Mouse (Mus musculus) G1E-ER4 (cell line): ENCODE results near the gene Gjb5. TPM values are rescaled to one million over a fixed set of nuclear protein-coding genes. Genes with fewer than 3 reads are reported as not detected.

Experiments
- GATA1 ChIP-seq: IDR thresholded peaks from one replicate; pipeline ENCODE4 v1.8.0; 2012; ENCODE audit warnings: low read length, inconsistent platforms
- polyA plus RNA-seq: library from polyadenylated mRNA; stranded (reverse); fragments of >175 nt; gene quantifications from 2 replicates; pipeline ENCODE4 v1.2.3, GENCODE M21; 2012

Gjb5 gene
- polyA plus RNA-seq, result not detected in 2 replicates

DNA sequence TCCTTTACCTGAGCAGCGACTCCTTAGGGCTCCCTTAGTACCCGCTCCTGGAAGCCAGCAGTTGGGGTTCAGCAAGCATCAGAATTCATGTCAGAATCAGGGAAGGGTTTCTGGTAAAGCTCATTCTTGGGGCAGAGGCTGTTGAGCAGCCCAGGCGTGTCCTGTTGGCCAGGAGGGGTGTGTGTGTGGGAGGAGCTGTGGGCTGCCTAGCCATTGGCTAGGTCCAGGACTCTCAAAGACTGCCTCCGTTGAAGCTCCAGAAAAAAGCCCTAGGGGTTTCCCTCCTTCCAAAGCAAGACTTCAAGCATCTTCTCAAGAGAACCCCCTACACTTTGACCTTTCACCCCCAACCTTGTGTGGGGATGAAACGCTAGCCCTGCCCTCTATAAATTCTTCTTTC is at the start of gene Gjb5:
Gjb5 (minus strand) TSS at position 164 of the 400 bp plus-strand sequence.
- no peak for TF ChIP-seq GATA1

DNA sequence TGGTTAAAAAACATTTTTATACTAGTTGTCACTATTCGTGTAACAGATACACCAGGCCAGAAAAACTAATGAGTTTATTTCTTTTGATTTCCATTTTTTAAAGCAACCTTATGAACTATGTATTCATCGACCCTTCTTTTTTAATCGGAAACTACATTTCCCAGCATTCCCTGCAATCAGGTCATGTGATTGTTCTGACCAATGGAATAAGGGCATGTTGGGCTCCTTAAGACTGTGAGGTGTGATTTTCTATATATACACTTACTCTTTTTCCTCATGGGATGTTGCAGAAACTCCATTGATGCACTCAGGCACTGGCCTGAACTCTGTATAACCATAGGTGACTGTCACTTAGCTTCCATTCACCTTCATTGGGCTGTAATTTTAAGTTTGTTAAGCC is 44.6 kb upstream of the Gjb5 start:
- TF ChIP-seq GATA1, result no peak

GRCm38 (mm10) chr4:127402166-127402565 is 44.2 kb upstream of the Gjb5 start:
- no peak for TF ChIP-seq GATA1

DNA sequence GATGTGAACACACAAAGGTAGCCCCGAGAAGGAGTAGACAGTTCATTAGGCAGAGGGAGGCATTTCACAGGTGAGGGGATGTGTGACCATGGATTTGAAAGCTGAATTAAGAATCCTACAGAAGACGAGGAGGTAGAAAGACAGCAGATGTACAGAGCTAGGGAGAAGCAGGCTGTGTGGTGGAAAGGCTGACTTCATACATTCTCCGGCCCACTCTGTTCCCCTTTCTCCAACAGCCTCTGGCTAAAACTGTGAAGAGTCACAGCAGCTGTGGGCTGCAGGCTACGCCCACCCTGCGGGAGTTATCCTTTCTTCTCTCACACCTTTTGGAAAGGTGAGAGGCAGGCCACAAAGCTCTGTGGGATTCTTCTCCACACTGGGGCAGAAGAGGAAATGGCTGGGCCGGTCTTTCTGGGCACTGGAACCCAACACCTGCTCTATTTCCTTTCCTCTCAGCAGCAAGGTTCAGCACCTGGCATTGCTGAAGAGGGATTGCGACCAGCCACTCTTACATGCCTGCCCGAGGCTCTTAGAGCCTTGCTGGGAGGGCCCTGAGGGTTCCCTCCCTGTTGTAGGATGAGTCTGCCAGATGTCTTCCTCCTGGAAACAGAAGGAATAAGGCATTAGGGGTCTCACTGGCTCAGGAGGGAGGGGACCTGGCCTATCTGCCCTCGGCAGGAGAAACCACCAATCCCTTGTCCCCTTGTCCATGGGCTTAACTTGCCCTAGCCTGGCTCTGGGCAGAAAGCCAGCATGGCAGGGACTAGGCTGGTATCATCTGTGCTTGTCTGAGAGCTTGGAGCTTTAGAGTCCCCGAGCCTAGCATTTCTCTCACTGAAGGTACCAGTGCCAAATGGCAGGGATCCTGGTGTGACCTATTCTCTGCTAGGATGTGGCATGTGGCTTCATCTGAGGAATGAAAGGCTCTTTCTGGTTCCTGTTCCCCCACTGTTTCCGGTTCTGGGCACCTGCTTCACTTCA is 42.5 kb upstream of the Gjb5 start:
- TF ChIP-seq GATA1, result no peak

- TF ChIP-seq GATA1, result no peak
Measured at GRCm38 (mm10) chr4:127395591-127395990, 37.6 kb upstream of the Gjb5 start.

GRCm38 (mm10) chr4:127389645-127390044 is 31.7 kb upstream of the Gjb5 start:
- no peak for TF ChIP-seq GATA1

GRCm38 (mm10) chr4:127377344-127377743 is 19.4 kb upstream of the Gjb5 start:
- TF ChIP-seq GATA1, result no peak

DNA sequence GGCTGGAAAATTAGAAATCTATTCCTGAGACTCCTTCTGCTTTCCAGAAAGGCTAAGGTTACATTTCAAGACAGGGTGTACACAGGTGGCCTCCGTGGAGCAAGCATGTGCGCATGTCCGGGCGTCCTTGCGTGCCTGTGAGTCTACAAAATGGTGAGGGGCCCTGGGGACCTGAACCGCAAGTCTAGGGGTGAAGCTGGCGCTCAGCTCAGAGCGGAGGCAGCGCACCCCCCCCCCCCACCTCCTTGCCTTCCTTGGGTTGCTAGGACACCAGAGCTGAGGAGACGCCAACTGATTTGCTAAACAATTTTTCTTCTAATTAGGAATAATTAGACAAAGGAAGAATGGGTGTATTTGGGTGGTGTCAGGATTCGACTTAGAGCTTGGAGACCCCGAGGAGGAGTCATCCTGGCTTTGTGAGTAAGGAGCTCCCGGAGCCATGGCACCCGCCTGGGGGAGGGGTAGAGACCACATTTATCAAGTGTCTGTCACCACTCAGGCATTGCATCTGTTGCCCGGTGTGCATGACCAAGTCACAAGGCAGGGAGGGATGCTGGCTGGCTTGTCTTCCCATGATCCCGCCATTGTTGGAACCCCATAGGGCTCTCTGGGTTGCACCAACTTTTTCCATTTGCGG is 17.7 kb upstream of the Gjb5 start:
- no peak for TF ChIP-seq GATA1

DNA sequence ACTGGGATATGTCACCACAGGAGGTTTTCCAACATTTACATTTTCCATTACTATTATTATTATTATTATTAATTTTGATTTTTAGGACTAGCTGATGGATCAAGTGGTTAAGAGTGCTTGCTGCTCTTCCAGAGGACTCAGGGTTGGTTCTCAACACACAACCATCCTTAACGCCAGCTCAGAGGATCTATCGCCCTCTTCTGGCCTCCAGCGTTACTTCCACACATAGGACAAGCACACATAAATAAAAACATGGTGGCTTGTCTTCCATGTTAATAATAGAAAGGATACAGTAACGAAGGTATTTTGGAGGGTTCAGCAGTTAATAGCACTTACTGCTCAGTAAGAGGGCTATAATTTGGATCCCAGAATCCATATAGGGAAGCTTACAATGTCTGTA is 16.7 kb upstream of the Gjb5 start:
- no peak for TF ChIP-seq GATA1

- no peak for TF ChIP-seq GATA1
Measured at GRCm38 (mm10) chr4:127373491-127373890, 15.5 kb upstream of the Gjb5 start.

GRCm38 (mm10) chr4:127371546-127371945 is 13.6 kb upstream of the Gjb5 start:
- TF ChIP-seq GATA1, result no peak

DNA sequence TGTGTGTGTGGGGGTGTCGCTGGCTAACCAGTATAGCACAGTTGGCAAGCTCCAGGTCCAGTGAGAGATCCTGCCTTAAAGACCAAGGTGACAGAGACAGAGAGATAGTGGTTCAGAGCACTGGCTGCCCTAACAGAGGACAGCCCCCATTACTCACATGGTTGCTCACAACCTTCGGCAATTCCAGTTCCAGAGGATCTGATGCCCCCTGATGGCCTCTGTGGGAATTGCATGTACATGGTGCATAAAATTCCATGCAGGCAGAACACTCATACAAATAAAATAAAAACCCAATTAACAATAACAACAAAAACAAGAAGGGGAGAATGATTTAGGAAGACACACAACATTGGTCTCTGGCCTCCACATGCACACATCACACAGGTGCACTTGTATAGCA is 12.5 kb upstream of the Gjb5 start:
- no peak for TF ChIP-seq GATA1

DNA sequence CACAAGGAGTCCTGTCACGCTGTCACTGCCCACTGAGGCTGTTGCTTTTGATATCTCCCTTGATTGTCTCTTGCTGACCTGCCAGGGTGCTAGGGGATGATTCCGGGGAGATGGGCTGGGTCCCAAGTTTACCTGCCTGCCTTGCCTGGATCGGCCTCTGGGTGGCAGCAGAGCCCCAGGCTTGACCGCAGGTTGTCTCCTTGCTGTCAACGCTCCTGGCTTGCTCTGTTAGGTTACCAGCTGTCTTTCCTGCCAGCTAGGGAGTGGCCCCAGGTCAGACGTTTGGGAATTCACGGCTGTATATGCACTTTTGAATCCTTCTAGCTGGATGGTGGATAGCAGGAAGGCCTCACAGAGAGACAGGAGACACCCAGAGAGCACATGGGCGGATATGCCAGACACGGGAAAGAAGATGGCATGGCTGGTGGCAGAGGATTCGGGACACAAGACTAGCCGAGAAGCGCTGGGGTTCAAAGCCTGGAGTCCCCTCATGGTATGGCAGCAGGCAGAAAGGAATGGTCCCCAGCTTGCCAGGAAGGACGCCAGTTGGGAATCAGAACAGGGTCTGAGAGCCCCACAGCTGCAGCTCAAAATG is 10.5 kb upstream of the Gjb5 start:
- TF ChIP-seq GATA1, result no peak

DNA sequence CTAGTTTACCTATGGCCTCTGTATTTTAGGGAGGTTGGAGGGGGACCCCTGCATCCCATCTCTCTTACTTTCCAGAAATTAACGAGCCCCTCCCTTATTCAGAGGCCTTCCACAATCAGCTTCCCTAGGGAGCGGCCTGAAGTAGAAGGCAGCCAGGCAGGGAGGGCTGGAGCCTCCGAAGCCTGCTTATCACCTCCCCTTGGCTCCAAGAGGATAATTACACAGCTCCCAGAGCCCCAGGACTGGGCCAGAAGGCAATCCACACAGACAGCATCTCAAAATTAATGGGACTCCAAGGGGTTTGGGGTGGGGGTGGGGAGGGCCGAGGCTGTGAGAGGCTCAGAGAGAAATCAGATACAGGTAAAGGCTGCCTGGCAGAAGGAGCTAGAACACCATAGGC is 7.9 kb upstream of the Gjb5 start:
- no peak for TF ChIP-seq GATA1

- no peak for TF ChIP-seq GATA1
Measured at GRCm38 (mm10) chr4:127365433-127365832, 7.5 kb upstream of the Gjb5 start.

DNA sequence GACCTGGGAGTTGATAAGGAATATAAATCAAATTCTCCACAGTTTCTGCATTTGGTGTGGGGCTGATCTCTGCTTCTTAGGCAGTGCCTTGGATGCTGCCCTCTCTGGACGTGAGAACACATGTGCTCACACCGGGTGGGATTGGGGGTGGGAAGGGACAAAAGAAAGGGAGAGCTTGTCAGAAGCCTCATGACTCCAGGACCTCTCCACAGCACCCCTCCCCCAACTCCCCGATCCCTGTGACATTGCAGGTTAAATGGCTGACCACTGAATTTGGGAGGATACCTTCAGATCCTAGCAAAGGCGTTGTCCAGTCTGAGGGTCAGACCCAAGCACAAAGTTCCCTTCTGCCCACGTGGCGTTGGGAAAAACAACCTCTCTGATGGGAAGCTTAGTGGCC is 6.5 kb upstream of the Gjb5 start:
- no peak for TF ChIP-seq GATA1
